Mouse (Mus musculus): ENCODE measurements around the gene Sigirr. TPM values are rescaled to one million over a fixed set of nuclear protein-coding genes. Genes with fewer than 3 reads are reported as not detected.

Gene Sigirr
- polyA plus RNA-seq, 1 experiment from 2014 or later, result 16.5 TPM

GRCm38 (mm10) chr7:141041661-141042060 lies 58.7 kb downstream of the Sigirr start:
- Histone ChIP-seq H3K9me3 (replicated peaks) (no peaks in the 10 kb centered on the region), H3K4me2 (no peak overlapping the region), H3K27me3 (replicated peaks) (no peaks in the 10 kb centered on the region), H3K4me3 (no peak overlapping the region), H3K4me1 (peaks cover 70% of the 10 kb centered on the region), H3K9ac (no peak overlapping the region), H3K27ac (peak overlapping the region; percentile 70), H3K36me3 (no peaks in the 10 kb centered on the region)
- 41% methylated on average over 5 of the region's 5 CpGs for WGBS (ENCODE audit: insufficient replicate concordance)
- ATAC-seq, result no peak

Other genes with a start within 250 kb of the Sigirr start
- not detected in 2 replicates for gene Gm45785, start 244.2 kb downstream of the Sigirr start, polyA plus RNA-seq (2016; fragmentation: Nextera tagmentation; extraction: Ambion mirVana)
- 30.7 and 33.8 TPM in 2 replicates for gene Ric8a, start 243.6 kb downstream of the Sigirr start, polyA plus RNA-seq (2016; fragmentation: Nextera tagmentation; extraction: Ambion mirVana)
- gene Bet1l, start 243.0 kb downstream of the Sigirr start, polyA plus RNA-seq (2016; fragmentation: Nextera tagmentation; extraction: Ambion mirVana), result 17.4 and 18.0 TPM in 2 replicates
- 204 and 213 TPM in 2 replicates for gene Psmd13, start 218.6 kb downstream of the Sigirr start, polyA plus RNA-seq (2016; fragmentation: Nextera tagmentation; extraction: Ambion mirVana)
- gene Sirt3, start 218.3 kb downstream of the Sigirr start, polyA plus RNA-seq (2016; fragmentation: Nextera tagmentation; extraction: Ambion mirVana), result 16.0 and 18.1 TPM in 2 replicates
- not detected in 2 replicates for gene Cox8b, start 200.1 kb downstream of the Sigirr start, polyA plus RNA-seq (2016; fragmentation: Nextera tagmentation; extraction: Ambion mirVana)
- 1.1 and 1.4 TPM in 2 replicates for gene Nlrp6, start 179.7 kb downstream of the Sigirr start, polyA plus RNA-seq (2016; fragmentation: Nextera tagmentation; extraction: Ambion mirVana)
- gene Pgghg, start 159.2 kb downstream of the Sigirr start, polyA plus RNA-seq (2016; fragmentation: Nextera tagmentation; extraction: Ambion mirVana), result 7.8 and 7.9 TPM in 2 replicates
- gene Ifitm5, start 150.3 kb downstream of the Sigirr start, polyA plus RNA-seq (2016; fragmentation: Nextera tagmentation; extraction: Ambion mirVana), result 0.94 and 0.99 TPM in 2 replicates
- not detected in 2 replicates for gene Gm45717, start 144.6 kb downstream of the Sigirr start, polyA plus RNA-seq (2016; fragmentation: Nextera tagmentation; extraction: Ambion mirVana)
- gene Ifitm2, start 144.6 kb downstream of the Sigirr start, polyA plus RNA-seq (2016; fragmentation: Nextera tagmentation; extraction: Ambion mirVana), result 355 TPM in 2 replicates
- gene Ifitm1, start 133.4 kb downstream of the Sigirr start, polyA plus RNA-seq (2016; fragmentation: Nextera tagmentation; extraction: Ambion mirVana), result 19.5 and 23.4 TPM in 2 replicates
- 35.7 TPM in 2 replicates for gene Ifitm3, start 89.8 kb downstream of the Sigirr start, polyA plus RNA-seq (2016; fragmentation: Nextera tagmentation; extraction: Ambion mirVana)
- gene Ifitm6, start 82.6 kb downstream of the Sigirr start, polyA plus RNA-seq (2016; fragmentation: Nextera tagmentation; extraction: Ambion mirVana), result 1.4 and 2.7 TPM in 2 replicates
- not detected in 2 replicates for gene Gm17387, start 71.4 kb downstream of the Sigirr start, polyA plus RNA-seq (2016; fragmentation: Nextera tagmentation; extraction: Ambion mirVana)
- gene B4galnt4, start 39.5 kb downstream of the Sigirr start, polyA plus RNA-seq (2016; fragmentation: Nextera tagmentation; extraction: Ambion mirVana), result 1.9 and 2.3 TPM in 2 replicates
- gene Pkp3, start 22.4 kb downstream of the Sigirr start, polyA plus RNA-seq (2016; fragmentation: Nextera tagmentation; extraction: Ambion mirVana), result 0.71 and 1.1 TPM in 2 replicates
- gene Ano9, start 17.2 kb upstream of the Sigirr start, polyA plus RNA-seq (2016; fragmentation: Nextera tagmentation; extraction: Ambion mirVana), result 0.15 and 0.19 TPM in 2 replicates
- 159 and 164 TPM in 2 replicates for gene Ptdss2, start 21.8 kb upstream of the Sigirr start, polyA plus RNA-seq (2016; fragmentation: Nextera tagmentation; extraction: Ambion mirVana)
- 55.0 and 65.0 TPM in 2 replicates for gene Rnh1, start 72.3 kb upstream of the Sigirr start, polyA plus RNA-seq (2016; fragmentation: Nextera tagmentation; extraction: Ambion mirVana)
- gene Hras, start 93.4 kb upstream of the Sigirr start, polyA plus RNA-seq (2016; fragmentation: Nextera tagmentation; extraction: Ambion mirVana), result 124 and 125 TPM in 2 replicates
- gene Lrrc56, start 93.6 kb upstream of the Sigirr start, polyA plus RNA-seq (2016; fragmentation: Nextera tagmentation; extraction: Ambion mirVana), result 16.4 and 17.9 TPM in 2 replicates
- gene Lmntd2, start 113.5 kb upstream of the Sigirr start, polyA plus RNA-seq (2016; fragmentation: Nextera tagmentation; extraction: Ambion mirVana), result 0.99 and 1.1 TPM in 2 replicates
- 27.3 and 28.3 TPM in 2 replicates for gene Rassf7, start 115.3 kb upstream of the Sigirr start, polyA plus RNA-seq (2016; fragmentation: Nextera tagmentation; extraction: Ambion mirVana)
- gene Phrf1, start 128.2 kb upstream of the Sigirr start, polyA plus RNA-seq (2016; fragmentation: Nextera tagmentation; extraction: Ambion mirVana), result 52.9 and 53.1 TPM in 2 replicates
- gene Irf7, start 165.9 kb upstream of the Sigirr start, polyA plus RNA-seq (2016; fragmentation: Nextera tagmentation; extraction: Ambion mirVana), result 4.9 and 5.2 TPM in 2 replicates
- gene Cdhr5, start 176.2 kb upstream of the Sigirr start, polyA plus RNA-seq (2016; fragmentation: Nextera tagmentation; extraction: Ambion mirVana), result 0.14 and 0.20 TPM in 2 replicates
- gene Sct, start 178.6 kb upstream of the Sigirr start, polyA plus RNA-seq (2016; fragmentation: Nextera tagmentation; extraction: Ambion mirVana), result 0.32 and 0.60 TPM in 2 replicates
- 0.04 and 0.07 TPM in 2 replicates for gene Drd4, start 191.4 kb upstream of the Sigirr start, polyA plus RNA-seq (2016; fragmentation: Nextera tagmentation; extraction: Ambion mirVana)
- gene Deaf1, start 227.1 kb upstream of the Sigirr start, polyA plus RNA-seq (2016; fragmentation: Nextera tagmentation; extraction: Ambion mirVana), result 24.7 and 25.6 TPM in 2 replicates
- 24.3 and 24.8 TPM in 2 replicates for gene Tmem80, start 227.2 kb upstream of the Sigirr start, polyA plus RNA-seq (2016; fragmentation: Nextera tagmentation; extraction: Ambion mirVana)
- gene Eps8l2, start 238.3 kb upstream of the Sigirr start, polyA plus RNA-seq (2016; fragmentation: Nextera tagmentation; extraction: Ambion mirVana), result 4.9 and 5.6 TPM in 2 replicates

All from liver, embryonic 12.5 days (tissue).